Mouse (Mus musculus): ENCODE results near the gene Hdac10.

DNA sequence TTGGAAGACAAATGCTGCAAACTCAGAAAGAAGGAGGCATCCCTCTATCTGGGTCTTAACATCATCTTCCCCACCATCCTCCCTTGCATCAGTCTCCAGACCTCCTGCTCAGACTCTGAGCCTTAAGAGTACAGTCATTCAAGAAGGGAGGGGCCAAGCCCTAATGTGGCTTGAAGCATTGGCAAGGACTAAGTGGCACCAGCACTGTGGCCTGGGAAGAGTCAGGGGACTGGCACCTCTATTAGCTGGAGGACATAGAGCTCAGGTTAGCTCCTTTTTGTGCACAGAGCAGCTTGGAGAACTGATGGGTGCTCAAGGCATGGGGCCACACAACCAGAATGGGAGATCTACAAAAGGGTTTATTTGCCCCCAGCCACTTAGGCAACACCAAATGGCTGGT is 1.7 kb upstream of the Hdac10 start:
- no peak for TF ChIP-seq CTCF (IDR thresholded peaks at IDR 0.05; ENCODE audit: insufficient read depth, low read depth, low read length)
- TF ChIP-seq POLR2A (IDR thresholded peaks at IDR 0.05; ENCODE audit: insufficient read depth, low read depth, low read length): no peak
